ENCODE assay signal across 16 mouse cellular contexts in genomic region chr8:105508758-105509157, GRCm38 (mm10). TPM values are rescaled to one million over a fixed set of nuclear protein-coding genes. Genes with fewer than 3 reads are reported as not detected.
DNase-seq lines count a peak whose midpoint lies in the region; ATAC-seq and TF ChIP-seq lines count a peak whose summit lies in the region.
"Had no signal": no experiment of that assay in that cellular context is flagged by ENCODE, and none has a peak within 500 bp of the region (broad histone marks: within the 10 kb centered on the region; RNA-seq: fewer than 3 reads in every experiment).

No protein-coding gene starts in this region.

- ATAC-seq in forebrain, postnatal 0 days = peak; percentile 27; the same call in 1 of the 2 replicates
- no peak for ATAC-seq in forebrain, embryonic 12.5 days (ENCODE audit: low FRiP score)
- ATAC-seq in midbrain, embryonic 15.5 days (replicated peaks) = no peak
- no peak for ATAC-seq in hindbrain, embryonic 15.5 days (ENCODE audit: low FRiP score, low read depth)
- ATAC-seq: activated CD4-positive, CD25-positive, alpha-beta regulatory T cell, adult 4 months; lung, postnatal 0 days had no signal

- H3K27me3 ChIP-seq in forebrain, postnatal 0 days (ENCODE audit: insufficient read depth, low read length) = no peaks in the 10 kb centered on the region
- peaks cover under 1% of the 10 kb centered on the region; the same call in 1 of the 2 replicates for H3K27me3 ChIP-seq in forebrain, embryonic 12.5 days
- H3K27me3 ChIP-seq in midbrain, embryonic 10.5 days (ENCODE audit: low read depth, poor library complexity, severe bottlenecking) = peaks cover under 1% of the 10 kb centered on the region; the same call in 1 of the 2 replicates
- no peaks in the 10 kb centered on the region for H3K27me3 ChIP-seq in midbrain, embryonic 15.5 days (replicated peaks)
- H3K27me3 ChIP-seq in hindbrain, embryonic 15.5 days = no peaks in the 10 kb centered on the region

- no peak for DNase-seq in forebrain, postnatal 0 days
- DNase-seq in midbrain, embryonic 10.5 days (ENCODE audit: low spot score) = no peak
- DNase-seq in thymus, postnatal 0 days (ENCODE audit: low spot score) = no peak
- DNase-seq in spleen, postnatal 36 days (ENCODE audit: low spot score in 2 of 2) = no peak
- DNase-seq in T-cell, adult 2 months (ENCODE audit: low spot score) = no peak
- DNase-seq: B cell, adult 2 months; cerebellum, postnatal 10 days; kidney, adult 18-20 months; left cerebral cortex, postnatal 4 days had no signal

- no peak overlapping the region for H3K27ac ChIP-seq in forebrain, postnatal 0 days (ENCODE audit: low read depth, low read length)
- H3K27ac ChIP-seq in forebrain, embryonic 12.5 days = no peak overlapping the region
- peak overlapping the region; percentile 19 for H3K27ac ChIP-seq in midbrain, embryonic 10.5 days (replicated peaks)
- no peak overlapping the region for H3K27ac ChIP-seq in midbrain, embryonic 15.5 days
- H3K27ac ChIP-seq in hindbrain, embryonic 15.5 days (replicated peaks) = peak overlapping the region; percentile 30; the same call in 1 of the 2 replicates

- 33% methylated on average over 2 of the region's 2 CpGs for WGBS in forebrain, postnatal 0 days
- 24% methylated on average over 2 of the region's 2 CpGs for WGBS in forebrain, embryonic 12.5 days
- 67% methylated on average over 1 of the region's 2 CpGs for WGBS in midbrain, embryonic 10.5 days
- WGBS in midbrain, embryonic 15.5 days = 53% methylated on average over 1 of the region's 2 CpGs
- 56% methylated on average over 1 of the region's 2 CpGs for whole genome bisulfite sequencing in hindbrain, embryonic 15.5 days

- no peak overlapping the region for H3K4me2 ChIP-seq in forebrain, postnatal 0 days (ENCODE audit: low read depth)
- no peak overlapping the region for H3K4me2 ChIP-seq in forebrain, embryonic 12.5 days
- no peak overlapping the region for H3K4me2 ChIP-seq in midbrain, embryonic 15.5 days
- no peak overlapping the region for H3K4me2 ChIP-seq in hindbrain, embryonic 15.5 days

- no peak overlapping the region for H3K9ac ChIP-seq in forebrain, postnatal 0 days
- H3K9ac ChIP-seq in forebrain, embryonic 12.5 days = no peak overlapping the region
- H3K9ac ChIP-seq in midbrain, embryonic 15.5 days = no peak overlapping the region
- no peak overlapping the region for H3K9ac ChIP-seq in hindbrain, embryonic 15.5 days

- no peaks in the 10 kb centered on the region for H3K9me3 ChIP-seq in forebrain, postnatal 0 days (ENCODE audit: low read length)
- no peaks in the 10 kb centered on the region for H3K9me3 ChIP-seq in forebrain, embryonic 12.5 days
- no peaks in the 10 kb centered on the region for H3K9me3 ChIP-seq in midbrain, embryonic 10.5 days (replicated peaks)
- no peaks in the 10 kb centered on the region for H3K9me3 ChIP-seq in midbrain, embryonic 15.5 days
- H3K9me3 ChIP-seq in hindbrain, embryonic 15.5 days = no peaks in the 10 kb centered on the region
- H3K9me3 ChIP-seq: G1E had no signal

- no peak overlapping the region for H3K4me3 ChIP-seq in forebrain, postnatal 0 days (ENCODE audit: low read depth, low read length)
- H3K4me3 ChIP-seq in forebrain, embryonic 12.5 days (replicated peaks) = no peak overlapping the region
- no peak overlapping the region for H3K4me3 ChIP-seq in midbrain, embryonic 10.5 days
- H3K4me3 ChIP-seq in midbrain, embryonic 15.5 days = no peak overlapping the region
- H3K4me3 ChIP-seq in hindbrain, embryonic 15.5 days = no peak overlapping the region

- no peaks in the 10 kb centered on the region for H3K4me1 ChIP-seq in forebrain, postnatal 0 days (ENCODE audit: insufficient read depth)
- peaks cover 11% of the 10 kb centered on the region for H3K4me1 ChIP-seq in forebrain, embryonic 12.5 days
- peaks cover 27% of the 10 kb centered on the region for H3K4me1 ChIP-seq in midbrain, embryonic 10.5 days
- 0 out of 2 replicates have a peak, but pooled peaks cover 3% of the 10 kb centered on the region for H3K4me1 ChIP-seq in midbrain, embryonic 15.5 days
- H3K4me1 ChIP-seq in hindbrain, embryonic 15.5 days (replicated peaks) = peaks cover 6% of the 10 kb centered on the region; the same call in 1 of the 2 replicates

- TF ChIP-seq CTCF in forebrain, postnatal 0 days (IDR thresholded peaks at IDR 0.05; ENCODE audit: low read depth) = no peak

- H3K36me3 ChIP-seq in forebrain, postnatal 0 days (ENCODE audit: insufficient read depth) = no peaks in the 10 kb centered on the region
- no peaks in the 10 kb centered on the region for H3K36me3 ChIP-seq in forebrain, embryonic 12.5 days (replicated peaks)
- H3K36me3 ChIP-seq in midbrain, embryonic 10.5 days = no peaks in the 10 kb centered on the region
- H3K36me3 ChIP-seq in midbrain, embryonic 15.5 days (replicated peaks) = no peaks in the 10 kb centered on the region
- no peaks in the 10 kb centered on the region for H3K36me3 ChIP-seq in hindbrain, embryonic 15.5 days
- H3K36me3 ChIP-seq: G1E had no signal

RNA-seq across cellular contexts. Expression of gene Hsd11b2, which starts 9.8 kb away (rescaled TPM):
- total RNA-seq in forebrain, postnatal 0 days (2014; rRNA removed) = 0.38 and 0.52 TPM in 2 replicates
- 1.3 and 2.6 TPM in 2 replicates for polyA plus RNA-seq in forebrain, postnatal 0 days (2015; fragmentation: Nextera tagmentation; extraction: Ambion mirVana)
- polyA plus RNA-seq in forebrain, embryonic 12.5 days (2016; fragmentation: Nextera tagmentation; extraction: Ambion mirVana) = 10.9 and 12.0 TPM in 2 replicates
- polyA plus RNA-seq in midbrain, embryonic 10.5 days (2016; fragmentation: Nextera tagmentation; extraction: Ambion mirVana) = 28.8 and 30.2 TPM in 2 replicates
- 4.7 and 4.9 TPM in 2 replicates for polyA plus RNA-seq in midbrain, embryonic 15.5 days (2015; fragmentation: Nextera tagmentation; extraction: Ambion mirVana)
- polyA plus RNA-seq in hindbrain, embryonic 15.5 days (2015; fragmentation: Nextera tagmentation; extraction: Ambion mirVana) = 7.2 and 9.7 TPM in 2 replicates
- 0.26 and 0.28 TPM in 2 replicates for polyA plus RNA-seq in thymus, postnatal 0 days (2015; fragmentation: Nextera tagmentation; extraction: Ambion mirVana)
- total RNA-seq: G1E; granulocyte monocyte progenitor cell, adult 5-6 weeks; left cerebral cortex, postnatal 4 days had no signal
- polyA plus RNA-seq: activated CD4-positive, CD25-positive, alpha-beta regulatory T cell, adult 4 months; G1E had no signal

RNA-seq across cellular contexts. Expression of gene Zdhhc1, which starts 12.1 kb away (rescaled TPM):
- 22.9 and 30.4 TPM in 2 replicates for total RNA-seq in forebrain, postnatal 0 days (2014; rRNA removed)
- polyA plus RNA-seq in forebrain, postnatal 0 days (2015; fragmentation: Nextera tagmentation; extraction: Ambion mirVana) = 16.2 and 22.7 TPM in 2 replicates
- 24.7 and 26.1 TPM in 2 replicates for polyA plus RNA-seq in forebrain, embryonic 12.5 days (2016; fragmentation: Nextera tagmentation; extraction: Ambion mirVana)
- 18.6 and 24.0 TPM in 2 replicates for polyA plus RNA-seq in midbrain, embryonic 10.5 days (2016; fragmentation: Nextera tagmentation; extraction: Ambion mirVana)
- polyA plus RNA-seq in midbrain, embryonic 15.5 days (2015; fragmentation: Nextera tagmentation; extraction: Ambion mirVana) = 36.5 and 39.9 TPM in 2 replicates
- polyA plus RNA-seq in hindbrain, embryonic 15.5 days (2015; fragmentation: Nextera tagmentation; extraction: Ambion mirVana) = 39.8 and 41.9 TPM in 2 replicates
- polyA plus RNA-seq in thymus, postnatal 0 days (2015; fragmentation: Nextera tagmentation; extraction: Ambion mirVana) = 5.8 and 6.9 TPM in 2 replicates

RNA-seq across cellular contexts. Expression of gene Tppp3, which starts 37.4 kb away (rescaled TPM):
- 66.6 and 80.6 TPM in 2 replicates for total RNA-seq in forebrain, postnatal 0 days (2014; rRNA removed)
- polyA plus RNA-seq in forebrain, postnatal 0 days (2015; fragmentation: Nextera tagmentation; extraction: Ambion mirVana) = 74.6 and 106 TPM in 2 replicates
- polyA plus RNA-seq in forebrain, embryonic 12.5 days (2016; fragmentation: Nextera tagmentation; extraction: Ambion mirVana) = 39.9 and 41.3 TPM in 2 replicates
- 94.4 and 100.0 TPM in 2 replicates for polyA plus RNA-seq in midbrain, embryonic 10.5 days (2016; fragmentation: Nextera tagmentation; extraction: Ambion mirVana)
- 125 and 127 TPM in 2 replicates for polyA plus RNA-seq in midbrain, embryonic 15.5 days (2015; fragmentation: Nextera tagmentation; extraction: Ambion mirVana)
- 197 and 207 TPM in 2 replicates for polyA plus RNA-seq in hindbrain, embryonic 15.5 days (2015; fragmentation: Nextera tagmentation; extraction: Ambion mirVana)
- polyA plus RNA-seq in thymus, postnatal 0 days (2015; fragmentation: Nextera tagmentation; extraction: Ambion mirVana) = 31.9 and 42.4 TPM in 2 replicates
- total RNA-seq: G1E; granulocyte monocyte progenitor cell, adult 5-6 weeks had no signal
- polyA plus RNA-seq: G1E had no signal

RNA-seq across cellular contexts. Expression of gene Atp6v0d1, which starts 57.1 kb away (rescaled TPM):
- 179 TPM in 2 replicates for total RNA-seq in forebrain, postnatal 0 days (2014; rRNA removed)
- polyA plus RNA-seq in forebrain, postnatal 0 days (2015; fragmentation: Nextera tagmentation; extraction: Ambion mirVana) = 251 and 275 TPM in 2 replicates
- 94.3 and 95.4 TPM in 2 replicates for polyA plus RNA-seq in forebrain, embryonic 12.5 days (2016; fragmentation: Nextera tagmentation; extraction: Ambion mirVana)
- 85.4 and 101 TPM in 2 replicates for polyA plus RNA-seq in midbrain, embryonic 10.5 days (2016; fragmentation: Nextera tagmentation; extraction: Ambion mirVana)
- polyA plus RNA-seq in midbrain, embryonic 15.5 days (2015; fragmentation: Nextera tagmentation; extraction: Ambion mirVana) = 234 and 240 TPM in 2 replicates
- 222 and 231 TPM in 2 replicates for polyA plus RNA-seq in hindbrain, embryonic 15.5 days (2015; fragmentation: Nextera tagmentation; extraction: Ambion mirVana)
- 97.3 and 105 TPM in 2 replicates for polyA plus RNA-seq in thymus, postnatal 0 days (2015; fragmentation: Nextera tagmentation; extraction: Ambion mirVana)

Comparison
In these comparisons a context has a peak if more than half of its experiments do, and no peak if none do; other contexts are left out.
1. H3K27ac ChIP-seq: peak in midbrain, embryonic 10.5 days (single experiment) and hindbrain, embryonic 15.5 days (single experiment); none in forebrain, postnatal 0 days (single experiment), forebrain, embryonic 12.5 days (single experiment) and midbrain, embryonic 15.5 days (single experiment).